Mouse (Mus musculus): Measurements from ENCODE around the gene Olfr782. TPM values are rescaled to one million over a fixed set of nuclear protein-coding genes. Genes with fewer than 3 reads are reported as not detected.

Olfr782 gene
- polyA plus RNA-seq, 1 experiment from 2014 or later: not detected

Other genes starting within 250 kb of the Olfr782 start
- gene Olfr768, start 249.5 kb upstream of the Olfr782 start, polyA plus RNA-seq (2015; fragmentation: Nextera tagmentation; extraction: Ambion mirVana): not detected in 2 replicates
- not detected in 2 replicates for gene Olfr769, start 231.0 kb upstream of the Olfr782 start, polyA plus RNA-seq (2015; fragmentation: Nextera tagmentation; extraction: Ambion mirVana)
- gene Olfr770, start 209.9 kb upstream of the Olfr782 start, polyA plus RNA-seq (2015; fragmentation: Nextera tagmentation; extraction: Ambion mirVana): not detected in 2 replicates
- not detected in 2 replicates for gene Olfr771, start 184.1 kb upstream of the Olfr782 start, polyA plus RNA-seq (2015; fragmentation: Nextera tagmentation; extraction: Ambion mirVana)
- gene Olfr772, start 170.9 kb upstream of the Olfr782 start, polyA plus RNA-seq (2015; fragmentation: Nextera tagmentation; extraction: Ambion mirVana): not detected in 2 replicates
- not detected in 2 replicates for gene Olfr773, start 161.4 kb upstream of the Olfr782 start, polyA plus RNA-seq (2015; fragmentation: Nextera tagmentation; extraction: Ambion mirVana)
- gene Olfr774, start 112.6 kb upstream of the Olfr782 start, polyA plus RNA-seq (2015; fragmentation: Nextera tagmentation; extraction: Ambion mirVana): not detected in 2 replicates
- gene Olfr775, start 100.4 kb upstream of the Olfr782 start, polyA plus RNA-seq (2015; fragmentation: Nextera tagmentation; extraction: Ambion mirVana): not detected in 2 replicates
- not detected in 2 replicates for gene Olfr776, start 89.7 kb upstream of the Olfr782 start, polyA plus RNA-seq (2015; fragmentation: Nextera tagmentation; extraction: Ambion mirVana)
- gene Olfr777, start 77.4 kb upstream of the Olfr782 start, polyA plus RNA-seq (2015; fragmentation: Nextera tagmentation; extraction: Ambion mirVana): not detected in 2 replicates
- gene Olfr780, start 30.7 kb upstream of the Olfr782 start, polyA plus RNA-seq (2015; fragmentation: Nextera tagmentation; extraction: Ambion mirVana): not detected in 2 replicates
- not detected in 2 replicates for gene Olfr781, start 20.0 kb upstream of the Olfr782 start, polyA plus RNA-seq (2015; fragmentation: Nextera tagmentation; extraction: Ambion mirVana)
- 0.05 and 0.08 TPM in 2 replicates for gene Olfr784, start 35.2 kb downstream of the Olfr782 start, polyA plus RNA-seq (2015; fragmentation: Nextera tagmentation; extraction: Ambion mirVana)
- not detected in 2 replicates for gene Olfr785, start 56.6 kb downstream of the Olfr782 start, polyA plus RNA-seq (2015; fragmentation: Nextera tagmentation; extraction: Ambion mirVana)
- gene Olfr786, start 78.5 kb downstream of the Olfr782 start, polyA plus RNA-seq (2015; fragmentation: Nextera tagmentation; extraction: Ambion mirVana): not detected in 2 replicates
- gene Olfr787, start 113.0 kb downstream of the Olfr782 start, polyA plus RNA-seq (2015; fragmentation: Nextera tagmentation; extraction: Ambion mirVana): not detected in 2 replicates
- gene Olfr788, start 122.1 kb downstream of the Olfr782 start, polyA plus RNA-seq (2015; fragmentation: Nextera tagmentation; extraction: Ambion mirVana): not detected in 2 replicates
- not detected in 2 replicates for gene Olfr789, start 135.9 kb downstream of the Olfr782 start, polyA plus RNA-seq (2015; fragmentation: Nextera tagmentation; extraction: Ambion mirVana)
- gene Olfr790, start 149.6 kb downstream of the Olfr782 start, polyA plus RNA-seq (2015; fragmentation: Nextera tagmentation; extraction: Ambion mirVana): not detected in 2 replicates
- gene Olfr791, start 172.9 kb downstream of the Olfr782 start, polyA plus RNA-seq (2015; fragmentation: Nextera tagmentation; extraction: Ambion mirVana): not detected in 2 replicates
- gene Olfr792, start 190.3 kb downstream of the Olfr782 start, polyA plus RNA-seq (2015; fragmentation: Nextera tagmentation; extraction: Ambion mirVana): not detected in 2 replicates
- not detected in 2 replicates for gene Olfr794, start 218.8 kb downstream of the Olfr782 start, polyA plus RNA-seq (2015; fragmentation: Nextera tagmentation; extraction: Ambion mirVana)

Measured in forebrain, embryonic 13.5 days (tissue).